29 mouse cellular contexts compared by ENCODE assay signal in the genomic region with DNA sequence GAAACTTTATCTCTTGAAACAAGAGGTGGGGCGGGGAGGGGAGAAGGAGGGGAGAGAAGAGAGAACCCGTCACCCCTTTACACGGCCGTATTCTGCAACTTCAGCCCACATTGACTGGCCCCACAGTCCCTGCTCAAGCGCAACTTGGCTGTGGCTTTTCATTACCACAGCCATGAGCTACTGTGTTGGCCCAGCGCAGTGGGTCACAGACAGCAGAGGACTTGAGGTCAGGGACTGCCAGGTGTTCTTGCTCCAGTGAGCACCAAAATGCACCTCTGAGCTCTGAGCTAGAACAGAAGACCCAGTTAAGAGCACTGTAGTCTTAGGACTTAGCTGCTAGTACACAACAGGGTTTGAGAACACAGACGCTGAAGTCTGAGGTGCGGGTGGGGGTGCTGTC. TPM values are rescaled to one million over a fixed set of nuclear protein-coding genes. Genes with fewer than 3 reads are reported as not detected.
DNase-seq lines count a peak whose midpoint lies in the region; ATAC-seq and TF ChIP-seq lines count a peak whose summit lies in the region.
"Had no signal": no experiment of that assay in that cellular context is flagged by ENCODE, and none has a peak within 500 bp of the region (broad histone marks: within the 10 kb centered on the region; RNA-seq: fewer than 3 reads in every experiment).

No protein-coding gene starts in this region.

- no peaks in the 10 kb centered on the region for H3K36me3 ChIP-seq in kidney, adult 2 months (ENCODE audit: control insufficient read depth, insufficient read depth, low read length)
- no peaks in the 10 kb centered on the region for H3K36me3 ChIP-seq in kidney, embryonic 14.5 days (ENCODE audit: control insufficient read depth, insufficient read depth, low read length)
- H3K36me3 ChIP-seq in kidney, embryonic 15.5 days = no peaks in the 10 kb centered on the region
- H3K36me3 ChIP-seq: embryonic facial prominence, embryonic 10.5 days; embryonic facial prominence, embryonic 13.5 days; forebrain, embryonic 12.5 days; forebrain, embryonic 15.5 days; G1E; hindbrain, embryonic 10.5 days; hindbrain, embryonic 13.5 days had no signal

- DNase-seq in kidney, adult 2 months = peak; percentile 63
- DNase-seq in kidney, postnatal 25 days = peak; percentile 28 to 65
- DNase-seq in cerebellum, postnatal 25 days = no peak
- DNase-seq: adrenal gland, postnatal 10 days; adrenal gland, postnatal 36 days; B cell, adult 2 months; cerebellum, adult 18-20 months; cerebellum, adult 9-10 months; cerebellum, postnatal 14 days; embryo, embryonic 11 days; gastrocnemius, postnatal 10 days; gastrocnemius, postnatal 36 days; heart, adult 2 months had no signal

- no peak for TF ChIP-seq POLR2A in kidney, adult 2 months (IDR thresholded peaks at IDR 0.05; ENCODE audit: low read depth, low read length)

- H3K4me1 ChIP-seq in kidney, adult 2 months (ENCODE audit: control insufficient read depth, insufficient read depth, low read length) = peaks cover 9% of the 10 kb centered on the region
- H3K4me1 ChIP-seq in kidney, embryonic 14.5 days (ENCODE audit: control insufficient read depth, insufficient read depth, low read length) = peaks cover 11% of the 10 kb centered on the region; the same call in 1 of the 2 replicates
- peaks cover 11% of the 10 kb centered on the region for H3K4me1 ChIP-seq in kidney, embryonic 15.5 days
- H3K4me1 ChIP-seq: forebrain, embryonic 12.5 days had no signal

- no peak for TF ChIP-seq CTCF in kidney, adult 2 months (conservative IDR thresholded peaks at IDR 0.05; ENCODE audit: insufficient read depth, insufficient read length, low read depth, low read length)

- 56% methylated on average over 8 of the region's 8 CpGs for WGBS in kidney, adult 2 months
- WGBS in kidney, embryonic 14.5 days = 58% methylated on average over 8 of the region's 8 CpGs
- WGBS in kidney, embryonic 15.5 days = 49% methylated on average over 8 of the region's 8 CpGs

- ATAC-seq in kidney, embryonic 14.5 days (ENCODE audit: low FRiP score, low TSS enrichment) = no peak; the same call in 1 of the 2 replicates
- no peak for ATAC-seq in kidney, embryonic 15.5 days (replicated peaks; ENCODE audit: low FRiP score)
- ATAC-seq in common myeloid progenitor, adult 5-6 weeks (replicated peaks; ENCODE audit: low read depth, poor library complexity, severe bottlenecking) = peak; percentile 47; the same call in 1 of the 2 replicates
- 0 out of 2 replicates have a peak, but pooled peaks have one; percentile 6 for ATAC-seq in megakaryocyte progenitor cell, adult 5-6 weeks (replicated peaks; ENCODE audit: poor library complexity)
- ATAC-seq: forebrain, embryonic 15.5 days; hindbrain, embryonic 16.5 days; Patski had no signal

- no peak overlapping the region for H3K9ac ChIP-seq in kidney, embryonic 14.5 days (ENCODE audit: low read depth, low read length)
- H3K9ac ChIP-seq in kidney, embryonic 15.5 days = no peak overlapping the region
- H3K9ac ChIP-seq: embryonic facial prominence, embryonic 13.5 days; forebrain, embryonic 12.5 days; forebrain, embryonic 15.5 days; hindbrain, embryonic 13.5 days had no signal

- no peak overlapping the region for H3K27ac ChIP-seq in kidney, adult 2 months (ENCODE audit: insufficient read depth, low read depth, low read length)
- no peak overlapping the region for H3K27ac ChIP-seq in kidney, embryonic 14.5 days (ENCODE audit: low read depth, low read length)
- no peak overlapping the region for H3K27ac ChIP-seq in kidney, embryonic 15.5 days
- H3K27ac ChIP-seq: embryonic facial prominence, embryonic 10.5 days; embryonic facial prominence, embryonic 13.5 days; forebrain, embryonic 12.5 days; forebrain, embryonic 15.5 days; heart, adult 2 months; hindbrain, embryonic 10.5 days; hindbrain, embryonic 13.5 days had no signal

- H3K9me3 ChIP-seq in kidney, embryonic 14.5 days (ENCODE audit: control insufficient read depth, low read length) = no peaks in the 10 kb centered on the region
- no peaks in the 10 kb centered on the region for H3K9me3 ChIP-seq in kidney, embryonic 15.5 days (replicated peaks)
- H3K9me3 ChIP-seq: embryonic facial prominence, embryonic 10.5 days; embryonic facial prominence, embryonic 13.5 days; forebrain, embryonic 12.5 days; forebrain, embryonic 15.5 days; G1E; hindbrain, embryonic 10.5 days; hindbrain, embryonic 13.5 days had no signal

- H3K4me2 ChIP-seq in kidney, embryonic 14.5 days (replicated peaks; ENCODE audit: low read depth, low read length) = no peak overlapping the region
- no peak overlapping the region for H3K4me2 ChIP-seq in kidney, embryonic 15.5 days
- H3K4me2 ChIP-seq: embryonic facial prominence, embryonic 13.5 days; forebrain, embryonic 12.5 days; forebrain, embryonic 15.5 days; heart, embryonic 11.5 days; hindbrain, embryonic 13.5 days had no signal

- H3K4me3 ChIP-seq in kidney, adult 2 months (ENCODE audit: insufficient read depth, low read depth, low read length) = no peak overlapping the region
- no peak overlapping the region for H3K4me3 ChIP-seq in kidney, embryonic 14.5 days (ENCODE audit: low read length)
- no peak overlapping the region for H3K4me3 ChIP-seq in kidney, embryonic 15.5 days (replicated peaks)
- H3K4me3 ChIP-seq: embryonic facial prominence, embryonic 10.5 days; embryonic facial prominence, embryonic 13.5 days; erythroblast, embryonic 14.5 days; forebrain, embryonic 12.5 days; forebrain, embryonic 15.5 days; heart, adult 2 months; hindbrain, embryonic 10.5 days; hindbrain, embryonic 13.5 days had no signal

- no peaks in the 10 kb centered on the region for H3K27me3 ChIP-seq in kidney, adult 2 months (replicated peaks; ENCODE audit: control insufficient read depth, insufficient read depth, low read length)
- H3K27me3 ChIP-seq in kidney, embryonic 14.5 days (ENCODE audit: control insufficient read depth, insufficient read depth, low read length) = no peaks in the 10 kb centered on the region
- no peaks in the 10 kb centered on the region for H3K27me3 ChIP-seq in kidney, embryonic 15.5 days
- H3K27me3 ChIP-seq: CH12.LX; embryonic facial prominence, embryonic 13.5 days; forebrain, embryonic 12.5 days; forebrain, embryonic 15.5 days; hindbrain, embryonic 13.5 days; Patski had no signal

RNA-seq across cellular contexts. Expression of gene Rhob, which starts 41.4 kb away (rescaled TPM):
- polyA plus RNA-seq in kidney, adult 2 months (2012; rRNA removed) = 128 and 145 TPM in 2 replicates
- polyA plus RNA-seq in kidney, embryonic 14.5 days (2014; fragmentation: Nextera tagmentation; extraction: Ambion mirVana) = 38.3 and 43.6 TPM in 2 replicates
- polyA plus RNA-seq in kidney, embryonic 15.5 days (2015; fragmentation: Nextera tagmentation; extraction: Ambion mirVana) = 35.4 and 38.7 TPM in 2 replicates
- total RNA-seq in common myeloid progenitor, adult 5-6 weeks (2017) = 35.8 and 43.3 TPM in 2 replicates
- total RNA-seq in megakaryocyte progenitor cell, adult 5-6 weeks (2015) = 112 and 160 TPM in 2 replicates
- 50.4 and 64.6 TPM in 2 replicates for total RNA-seq in megakaryocyte progenitor cell, adult 5-6 weeks (2017)

Comparison
In these comparisons a context has a peak if more than half of its experiments do, and no peak if none do; other contexts are left out.
1. DNase-seq: peak in kidney, adult 2 months (single experiment) and kidney, postnatal 25 days (2 of 2); none in cerebellum, postnatal 25 days (0 of 2).
2. ATAC-seq: peak in common myeloid progenitor, adult 5-6 weeks (single experiment) and megakaryocyte progenitor cell, adult 5-6 weeks (single experiment); none in kidney, embryonic 14.5 days (single experiment) and kidney, embryonic 15.5 days (single experiment).